Comparison of ENCODE assay signal across 25 mouse cellular contexts in the genomic region with DNA sequence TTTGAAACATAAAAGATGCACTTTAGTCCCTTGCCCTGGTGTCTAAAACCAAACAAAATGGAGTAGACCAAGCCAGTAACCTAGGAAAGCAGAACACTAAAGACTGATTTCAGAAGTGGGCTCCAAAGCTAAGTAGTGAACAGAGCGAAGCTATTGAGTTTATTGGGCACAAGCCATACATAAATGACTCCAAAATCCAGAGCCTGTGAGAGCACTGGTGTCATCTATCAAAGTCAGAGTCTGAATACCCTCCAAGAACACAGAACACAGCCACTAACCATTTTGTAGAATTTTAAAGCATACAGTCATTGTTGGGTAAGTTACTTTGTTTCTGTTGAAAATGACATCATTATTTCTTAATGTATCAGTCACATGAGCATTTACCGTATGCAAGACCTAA.
A peak's percentile ranks its signal among the peaks of the same experiment; 100 is the strongest.
DNase-seq lines count a peak whose midpoint lies in the region; ATAC-seq and TF ChIP-seq lines count a peak whose summit lies in the region.
"Had no signal": no experiment of that assay in that cellular context is flagged by ENCODE, and none has a peak within 500 bp of the region (broad histone marks: within the 10 kb centered on the region; RNA-seq: fewer than 3 reads in every experiment).

No protein-coding gene starts in this region.

- 0 out of 2 replicates have a peak overlapping the region, but pooled peaks have one; percentile 8 for H3K27ac ChIP-seq in limb, embryonic 14.5 days (replicated peaks; ENCODE audit: low read depth, low read length)
- H3K27ac ChIP-seq in limb, embryonic 10.5 days: no peak overlapping the region
- H3K27ac ChIP-seq in hindbrain, embryonic 15.5 days (replicated peaks): no peak overlapping the region
- H3K27ac ChIP-seq: embryonic facial prominence, embryonic 12.5 days; embryonic facial prominence, embryonic 15.5 days; heart, adult 2 months; heart, embryonic 10.5 days; heart, embryonic 13.5 days; intestine, embryonic 15.5 days had no signal

- H3K9me3 ChIP-seq in limb, embryonic 14.5 days (ENCODE audit: control insufficient read depth, low read length): no peaks in the 10 kb centered on the region
- H3K9me3 ChIP-seq in limb, embryonic 10.5 days (replicated peaks): no peaks in the 10 kb centered on the region
- H3K9me3 ChIP-seq in hindbrain, embryonic 15.5 days: no peaks in the 10 kb centered on the region
- H3K9me3 ChIP-seq: embryonic facial prominence, embryonic 15.5 days; heart, embryonic 10.5 days; heart, embryonic 13.5 days; intestine, embryonic 15.5 days had no signal

- no peak overlapping the region for H3K4me3 ChIP-seq in limb, embryonic 14.5 days (replicated peaks; ENCODE audit: low read length)
- H3K4me3 ChIP-seq in limb, embryonic 10.5 days: no peak overlapping the region
- H3K4me3 ChIP-seq in hindbrain, embryonic 15.5 days: no peak overlapping the region
- H3K4me3 ChIP-seq: embryonic facial prominence, embryonic 12.5 days; embryonic facial prominence, embryonic 15.5 days; heart, adult 2 months; heart, embryonic 10.5 days; heart, embryonic 13.5 days; intestine, embryonic 15.5 days had no signal

- H3K27me3 ChIP-seq in limb, embryonic 14.5 days (ENCODE audit: control insufficient read depth, insufficient read depth, low read length): no peaks in the 10 kb centered on the region
- H3K27me3 ChIP-seq in limb, embryonic 10.5 days (ENCODE audit: low read depth, poor library complexity, severe bottlenecking): no peaks in the 10 kb centered on the region
- H3K27me3 ChIP-seq in hindbrain, embryonic 15.5 days: no peaks in the 10 kb centered on the region
- H3K27me3 ChIP-seq: embryonic facial prominence, embryonic 12.5 days; embryonic facial prominence, embryonic 15.5 days; intestine, embryonic 15.5 days; Patski had no signal

- no peaks in the 10 kb centered on the region for H3K36me3 ChIP-seq in limb, embryonic 14.5 days (ENCODE audit: control insufficient read depth, insufficient read depth, low read length)
- H3K36me3 ChIP-seq in limb, embryonic 10.5 days: 0 out of 2 replicates have a peak, but pooled peaks cover 2% of the 10 kb centered on the region
- H3K36me3 ChIP-seq in hindbrain, embryonic 15.5 days: no peaks in the 10 kb centered on the region
- H3K36me3 ChIP-seq: embryonic facial prominence, embryonic 12.5 days; embryonic facial prominence, embryonic 15.5 days; heart, embryonic 10.5 days; heart, embryonic 13.5 days; intestine, embryonic 15.5 days had no signal

- no peak overlapping the region for H3K9ac ChIP-seq in limb, embryonic 14.5 days (ENCODE audit: low read depth, low read length, severe bottlenecking)
- no peak overlapping the region for H3K9ac ChIP-seq in hindbrain, embryonic 15.5 days
- H3K9ac ChIP-seq: embryonic facial prominence, embryonic 12.5 days; embryonic facial prominence, embryonic 15.5 days; forebrain, postnatal 0 days; heart, embryonic 13.5 days; intestine, embryonic 15.5 days had no signal

- peaks cover 27% of the 10 kb centered on the region for H3K4me1 ChIP-seq in limb, embryonic 14.5 days (ENCODE audit: control insufficient read depth, insufficient read depth, low read length)
- peaks cover 25% of the 10 kb centered on the region for H3K4me1 ChIP-seq in limb, embryonic 10.5 days
- H3K4me1 ChIP-seq in hindbrain, embryonic 15.5 days (replicated peaks): peaks cover 20% of the 10 kb centered on the region

- no peak for DNase-seq in limb, embryonic 14.5 days (ENCODE audit: low spot score)
- no peak for DNase-seq in limb, embryonic 10.5 days (ENCODE audit: low spot score)
- DNase-seq in NIH3T3 (ENCODE audit: low read depth): peak; percentile 48
- no peak for DNase-seq in retina, embryonic 14.5 days (ENCODE audit: low spot score)
- DNase-seq in frontal cortex, postnatal 10 days (ENCODE audit: low spot score in 2 of 2): no peak
- DNase-seq: adrenal gland, postnatal 10 days; adrenal gland, postnatal 36 days; cerebellum, adult 2 months; cerebellum, adult 9-11 months; cerebellum, postnatal 25 days; forebrain, postnatal 0 days; gastrocnemius, postnatal 10 days; gastrocnemius, postnatal 36 days; heart, adult 2 months; heart, postnatal 14 days; heart, postnatal 4 days; kidney, adult 11 months had no signal

- 59% methylated on average over 2 of the region's 2 CpGs for WGBS in limb, embryonic 14.5 days
- 97% methylated on average over 2 of the region's 2 CpGs for WGBS in limb, embryonic 10.5 days
- WGBS in hindbrain, embryonic 15.5 days: 70% methylated on average over 2 of the region's 2 CpGs

- TF ChIP-seq POLR2A in limb, embryonic 14.5 days (IDR thresholded peaks at IDR 0.05; ENCODE audit: borderline replicate concordance, extremely low read depth, insufficient read depth, insufficient read length): no peak

- no peak overlapping the region for H3K4me2 ChIP-seq in limb, embryonic 14.5 days (replicated peaks; ENCODE audit: low read depth, low read length, severe bottlenecking)
- no peak overlapping the region for H3K4me2 ChIP-seq in hindbrain, embryonic 15.5 days
- H3K4me2 ChIP-seq: embryonic facial prominence, embryonic 12.5 days; embryonic facial prominence, embryonic 15.5 days; heart, embryonic 13.5 days; intestine, embryonic 15.5 days had no signal

- ATAC-seq in limb, embryonic 14.5 days (ENCODE audit: low FRiP score, low read depth): no peak
- peak; percentile 48; the same call in 1 of the 2 replicates for ATAC-seq in hindbrain, embryonic 15.5 days (ENCODE audit: low FRiP score, low read depth)
- ATAC-seq: forebrain, embryonic 14.5 days; forebrain, postnatal 0 days; intestine, embryonic 15.5 days; Patski had no signal
